Mouse (Mus musculus) kidney, embryonic 15.5 days (tissue): ENCODE measurements around the gene 2900011O08Rik. TPM values are rescaled to one million over a fixed set of nuclear protein-coding genes. Genes with fewer than 3 reads are reported as not detected.
"Not testable (repeated sequence)": the region's sequence is repeated elsewhere in the genome, so short reads cannot be mapped to it uniquely, and the experiment has no call there.

Source experiments
- ATAC-seq: fragments of 200-750 bp; cut with Nextera tagmentation; replicated peaks from 2 replicates; pipeline ENCODE4 v1.8.0; 2017; ENCODE audit warnings: moderate TSS enrichment; ENCODE audit not compliant: low FRiP score
- H3K27ac ChIP-seq: fragments of 300-500 bp; sonication (generic); 2 replicates; pipeline ENCODE4 v1.5.1; 2015; ENCODE audit warnings: mild to moderate bottlenecking, inconsistent platforms
- H3K27me3 ChIP-seq: fragments of 300-500 bp; sonication (generic); 2 replicates; pipeline ENCODE4 v1.6.1; 2015; ENCODE audit warnings: inconsistent platforms
- H3K36me3 ChIP-seq: fragments of 300-500 bp; sonication (generic); 2 replicates; pipeline ENCODE4 v1.6.1; 2015; ENCODE audit warnings: inconsistent platforms
- H3K4me1 ChIP-seq: fragments of 300-500 bp; sonication (generic); 2 replicates; pipeline ENCODE4 v1.6.1; 2015; ENCODE audit warnings: inconsistent platforms
- H3K4me2 ChIP-seq: fragments of 300-500 bp; sonication (generic); 2 replicates; pipeline ENCODE4 v1.6.1; 2015; ENCODE audit warnings: moderate library complexity, mild to moderate bottlenecking, inconsistent platforms
- H3K4me3 ChIP-seq: fragments of 300-500 bp; sonication (generic); replicated peaks from 2 replicates; pipeline ENCODE4 v1.5.1; 2015; ENCODE audit warnings: mild to moderate bottlenecking, inconsistent platforms
- H3K9ac ChIP-seq: fragments of 300-500 bp; sonication (generic); 2 replicates; pipeline ENCODE4 v1.6.1; 2015; ENCODE audit warnings: mild to moderate bottlenecking, inconsistent platforms
- H3K9me3 ChIP-seq: fragments of 300-500 bp; sonication (generic); replicated peaks from 2 replicates; pipeline ENCODE4 v1.6.1; 2016; ENCODE audit warnings: inconsistent platforms
- WGBS: fragments of 180-500 bp; shearing (Covaris S2); methylation state at CpG from one replicate; pipeline ENCODE4 v1.1.7; 2015; ENCODE audit warnings: mixed read lengths; 5-methylcytosine and 5-hydroxymethylcytosine counted together
- polyA plus RNA-seq: library from polyadenylated mRNA; unstranded; fragments of >200 nt; fragmentation: Nextera tagmentation; extraction: Ambion mirVana; gene quantifications from 2 replicates; pipeline ENCODE4 v1.2.1, GENCODE M21; 2015

Gene 2900011O08Rik
- polyA plus RNA-seq, 1 experiment from 2014 or later, result 2.2 TPM

DNA sequence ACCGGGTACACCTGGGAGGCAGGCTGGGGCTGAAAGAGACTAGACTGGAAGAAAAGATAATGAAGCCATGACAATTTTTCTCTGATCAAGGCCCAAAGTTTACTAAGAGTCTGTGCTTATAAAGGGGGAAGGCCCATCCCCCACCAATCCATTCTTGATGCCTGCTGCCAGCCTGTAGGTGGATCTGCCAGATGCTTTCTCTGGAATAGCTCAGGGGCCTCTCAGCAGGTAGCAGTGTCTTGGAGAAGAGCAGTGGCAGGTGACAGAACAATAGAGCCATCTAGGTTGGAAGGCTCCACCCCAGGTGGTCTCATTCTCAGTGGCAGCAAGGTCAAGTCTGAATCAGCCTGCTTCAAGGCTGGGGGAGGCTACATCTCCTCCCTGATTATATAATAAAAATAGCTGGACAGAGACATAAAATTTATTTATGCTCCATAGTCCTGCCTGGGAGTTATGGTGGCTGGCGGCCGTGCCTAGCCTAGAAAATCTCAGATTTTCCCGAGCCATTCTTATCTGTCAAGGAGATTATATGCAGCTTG lies 10.0 kb upstream of the 2900011O08Rik start:
- 74% methylated on average over 4 of the region's 4 CpGs for WGBS
- not testable (repeated sequence) for H3K4me3 ChIP-seq

DNA sequence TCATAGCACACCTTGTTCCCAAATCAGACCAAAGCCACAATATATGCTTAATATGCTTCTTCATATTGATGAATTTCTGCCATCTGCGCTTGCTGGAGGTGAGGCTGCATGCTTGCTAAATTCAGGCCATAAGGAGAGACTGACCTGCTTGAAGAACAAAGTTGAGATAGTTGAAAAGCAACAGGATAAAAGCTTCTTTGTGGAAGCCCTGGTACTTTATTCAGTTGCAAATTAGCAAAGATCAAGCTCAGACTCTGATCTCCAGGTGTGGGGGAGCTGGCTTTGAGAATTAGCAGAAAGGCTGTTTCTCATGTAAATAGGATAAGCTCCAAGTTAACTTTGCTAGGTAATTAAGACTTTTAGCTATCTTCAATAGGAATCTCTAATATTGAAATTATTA lies 9.4 kb upstream of the 2900011O08Rik start:
- H3K27me3 ChIP-seq, H3K36me3 ChIP-seq: not testable (repeated sequence)
- 53% methylated on average over 1 of the region's 1 CpGs for WGBS

More for the DNA sequence above, 10.0 kb upstream of the 2900011O08Rik start:
- H3K27me3 ChIP-seq, ATAC-seq, H3K9ac ChIP-seq, H3K36me3 ChIP-seq, H3K4me1 ChIP-seq, H3K9me3 ChIP-seq, H3K4me2 ChIP-seq, H3K27ac ChIP-seq: not testable (repeated sequence)

DNA sequence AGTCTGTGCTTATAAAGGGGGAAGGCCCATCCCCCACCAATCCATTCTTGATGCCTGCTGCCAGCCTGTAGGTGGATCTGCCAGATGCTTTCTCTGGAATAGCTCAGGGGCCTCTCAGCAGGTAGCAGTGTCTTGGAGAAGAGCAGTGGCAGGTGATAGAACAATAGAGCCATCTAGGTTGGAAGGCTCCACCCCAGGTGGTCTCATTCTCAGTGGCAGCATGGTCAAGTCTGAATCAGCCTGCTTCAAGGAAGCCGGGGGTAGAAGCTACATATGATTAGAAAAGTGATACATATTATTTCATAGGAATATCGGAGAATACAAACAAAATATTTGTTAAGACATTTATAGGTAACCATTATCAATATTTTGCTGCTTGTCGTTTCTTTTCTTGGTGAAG lies 4.7 kb upstream of the 2900011O08Rik start:
- ATAC-seq, H3K27me3 ChIP-seq, H3K4me2 ChIP-seq, H3K27ac ChIP-seq, H3K36me3 ChIP-seq, H3K4me3 ChIP-seq, H3K9me3 ChIP-seq, H3K4me1 ChIP-seq, H3K9ac ChIP-seq: not testable (repeated sequence)
- 74% methylated on average over 3 of the region's 3 CpGs for WGBS

More for the DNA sequence above, 9.4 kb upstream of the 2900011O08Rik start:
- not testable (repeated sequence) for H3K9ac ChIP-seq, H3K4me1 ChIP-seq, H3K27ac ChIP-seq, ATAC-seq, H3K4me2 ChIP-seq, H3K9me3 ChIP-seq, H3K4me3 ChIP-seq

DNA sequence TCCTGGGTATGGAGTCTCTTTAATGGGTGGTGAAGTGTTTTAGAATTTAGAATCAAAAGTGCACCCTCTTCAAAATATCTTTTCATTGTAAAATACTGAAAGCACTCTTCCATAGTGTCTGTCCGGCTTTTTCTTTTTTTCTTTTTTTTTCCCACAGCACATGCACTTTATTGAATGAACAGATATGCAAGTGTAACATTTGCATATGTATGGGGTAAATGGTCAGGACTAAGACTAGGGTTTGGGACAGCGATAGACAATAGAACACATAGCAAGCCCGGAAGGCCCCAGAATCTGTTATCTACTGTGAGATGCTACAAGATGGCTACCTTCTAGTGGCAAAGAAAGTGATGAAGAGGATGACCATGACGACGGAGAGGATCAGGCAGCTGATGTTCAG lies 3.2 kb upstream of the 2900011O08Rik start:
- 90% methylated on average over 5 of the region's 5 CpGs for WGBS
- Histone ChIP-seq H3K36me3 (no peaks in the 10 kb centered on the region), H3K27me3 (peaks cover 4% of the 10 kb centered on the region; the same call in 1 of the 2 replicates), H3K4me3 (no peak overlapping the region), H3K9ac (no peak overlapping the region), H3K4me1 (peaks cover 14% of the 10 kb centered on the region), H3K27ac (no peak overlapping the region), H3K9me3 (no peaks in the 10 kb centered on the region), H3K4me2 (no peak overlapping the region)
- ATAC-seq, result no peak

DNA sequence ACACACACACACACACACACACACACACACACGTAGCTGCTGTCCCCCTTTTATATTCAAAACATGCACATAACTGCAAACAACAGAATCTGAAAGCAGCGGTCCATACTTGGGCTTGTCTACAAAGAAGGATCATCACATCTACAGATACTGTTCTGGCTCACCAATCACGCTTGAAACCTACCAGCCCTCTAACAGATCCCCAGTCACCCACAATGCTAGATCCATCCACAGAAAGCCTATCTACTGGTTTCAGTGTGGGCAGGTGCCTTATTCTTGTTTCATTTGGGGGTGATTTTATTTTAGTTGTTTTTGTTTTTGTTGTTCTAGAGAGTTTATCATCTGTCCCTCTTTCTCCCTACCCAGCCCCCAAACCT lies 219 bp upstream of the 2900011O08Rik start:
- no peak overlapping the region for H3K27ac ChIP-seq
- peak overlapping the region; percentile 49 for H3K4me3 ChIP-seq
- no peak overlapping the region for H3K9ac ChIP-seq
- peaks cover 14% of the 10 kb centered on the region for H3K4me1 ChIP-seq
- no peaks in the 10 kb centered on the region for H3K36me3 ChIP-seq
- ATAC-seq, result no peak
- H3K4me2 ChIP-seq, result peak overlapping the region; percentile 91
- 58% methylated on average over 3 of the region's 3 CpGs for WGBS
- no peaks in the 10 kb centered on the region for H3K9me3 ChIP-seq
- peaks cover 4% of the 10 kb centered on the region; the same call in 1 of the 2 replicates for H3K27me3 ChIP-seq

DNA sequence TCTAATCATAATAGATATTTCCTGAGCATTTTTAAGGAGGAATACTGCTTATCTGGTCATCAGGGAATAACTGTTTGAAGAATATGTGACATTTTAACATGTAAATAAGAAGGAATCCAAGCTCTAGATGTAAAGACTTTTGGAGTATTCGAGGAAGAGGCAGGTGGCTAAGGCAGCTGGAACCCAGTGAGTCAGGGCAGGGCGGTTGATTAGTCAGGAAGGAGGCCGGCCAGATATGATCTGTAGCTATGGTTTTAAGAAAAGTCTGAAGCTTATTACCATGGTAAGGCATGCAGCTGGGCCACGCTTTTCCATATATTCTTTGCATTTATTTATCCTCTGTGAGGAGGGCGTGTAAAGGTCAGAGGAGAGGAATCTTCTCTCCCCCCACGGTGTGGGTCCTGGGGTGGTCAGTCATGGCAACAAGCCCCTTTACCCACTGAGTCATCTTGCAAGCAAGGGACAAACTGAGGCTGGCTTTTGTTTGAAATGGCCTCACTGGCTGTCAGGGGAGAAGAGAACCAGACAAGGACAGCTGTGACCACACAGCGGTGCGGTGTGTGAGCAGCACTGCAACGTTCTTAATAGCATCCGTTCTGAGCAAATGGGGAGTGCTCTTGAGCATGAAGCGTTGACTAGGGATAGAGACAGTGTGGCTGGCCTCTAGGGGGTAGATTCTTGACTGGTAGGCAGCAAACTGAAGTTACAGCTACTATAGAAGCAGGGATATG lies 6.3 kb downstream of the 2900011O08Rik start:
- ATAC-seq, result no peak
- Histone ChIP-seq H3K27me3 (no peaks in the 10 kb centered on the region), H3K4me1 (0 out of 2 replicates have a peak, but pooled peaks cover under 1% of the 10 kb centered on the region), H3K36me3 (no peaks in the 10 kb centered on the region), H3K27ac (no peak overlapping the region), H3K4me2 (no peak overlapping the region), H3K4me3 (no peak overlapping the region), H3K9me3 (no peaks in the 10 kb centered on the region), H3K9ac (no peak overlapping the region)
- 76% methylated on average over 11 of the region's 11 CpGs for WGBS

DNA sequence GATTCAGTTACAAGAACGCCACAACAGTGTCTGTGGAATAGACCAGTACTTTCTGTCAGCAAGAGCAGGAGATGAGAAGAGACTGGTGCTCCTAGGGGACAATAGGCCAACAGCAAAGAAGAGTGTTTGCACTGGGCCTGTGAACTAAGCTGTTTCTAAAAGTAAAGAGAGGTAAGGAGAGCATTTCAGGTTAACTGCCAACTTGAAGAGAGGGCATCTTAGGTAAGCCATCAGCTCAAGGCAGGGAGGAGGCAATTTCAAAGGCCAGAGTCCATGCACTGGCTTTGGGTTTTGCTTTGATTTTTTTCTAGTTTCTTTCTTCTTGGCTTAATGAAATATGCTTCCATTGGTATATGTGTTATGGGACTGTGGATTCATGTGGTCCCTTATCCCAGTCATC lies 7.7 kb downstream of the 2900011O08Rik start:
- Histone ChIP-seq H3K4me3 (no peak overlapping the region), H3K4me1 (no peaks in the 10 kb centered on the region), H3K27ac (no peak overlapping the region), H3K36me3 (no peaks in the 10 kb centered on the region), H3K27me3 (no peaks in the 10 kb centered on the region), H3K9ac (no peak overlapping the region), H3K4me2 (no peak overlapping the region), H3K9me3 (no peaks in the 10 kb centered on the region)
- 76% methylated on average over 1 of the region's 1 CpGs for WGBS
- ATAC-seq, result no peak

DNA sequence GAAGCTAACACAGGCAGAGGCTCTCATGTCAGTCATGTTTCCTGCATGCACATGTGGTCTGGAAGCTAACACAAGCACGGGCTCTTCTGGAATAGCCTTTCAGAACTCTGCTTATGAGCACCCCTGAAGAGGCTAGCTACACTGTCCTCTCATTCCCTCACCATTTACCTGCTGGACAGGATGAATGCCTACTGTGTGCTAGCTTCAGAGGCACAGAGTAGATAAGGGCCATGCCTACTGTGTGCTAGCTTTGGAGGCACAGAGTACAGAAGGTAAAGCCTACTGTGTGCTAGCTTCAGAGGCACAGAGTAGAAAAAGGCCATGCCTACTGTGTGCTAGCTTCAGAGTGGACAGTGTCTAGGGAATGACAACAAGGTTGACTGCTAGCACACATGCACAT lies 8.1 kb downstream of the 2900011O08Rik start:
- Histone ChIP-seq H3K4me2 (no peak overlapping the region), H3K9ac (no peak overlapping the region), H3K4me1 (no peaks in the 10 kb centered on the region), H3K27ac (no peak overlapping the region), H3K4me3 (no peak overlapping the region), H3K27me3 (no peaks in the 10 kb centered on the region), H3K36me3 (no peaks in the 10 kb centered on the region), H3K9me3 (no peaks in the 10 kb centered on the region)
- ATAC-seq, result no peak
- WGBS, result 90% methylated on average over 1 of the region's 1 CpGs

DNA sequence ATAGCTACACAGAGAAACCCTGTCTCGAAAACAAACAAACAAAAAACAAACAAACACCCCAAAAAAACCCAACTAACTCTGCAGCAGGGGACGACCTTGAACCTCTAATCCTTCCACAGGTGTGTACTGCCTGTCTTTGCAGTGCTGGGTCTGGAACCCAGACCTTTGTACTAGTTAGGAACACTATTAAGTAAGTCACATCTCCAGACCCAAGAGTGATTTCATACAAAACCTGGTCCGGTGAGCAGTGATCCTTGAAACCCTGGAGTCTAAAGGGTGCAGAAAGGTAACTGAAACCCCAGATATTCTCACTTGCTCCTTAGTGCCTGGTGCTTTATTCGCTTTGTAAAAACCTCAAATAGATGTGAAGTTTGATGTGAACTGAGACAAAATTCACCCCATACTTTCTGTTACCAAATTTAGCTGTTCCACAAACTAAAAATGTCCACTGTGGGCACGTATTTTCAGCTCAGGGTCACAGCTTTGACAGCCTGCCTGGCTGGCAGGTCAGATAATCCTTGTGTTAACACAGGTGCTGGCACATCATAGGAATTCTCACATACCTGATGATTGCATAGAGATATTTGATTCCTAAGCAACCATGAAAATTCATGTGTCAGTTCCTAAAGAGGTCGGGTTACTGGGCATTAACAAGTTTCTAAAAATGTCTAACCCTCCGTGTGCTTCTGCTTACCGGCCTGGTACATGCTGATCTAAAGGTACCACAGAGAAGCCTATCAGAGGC lies 17.2 kb downstream of the 2900011O08Rik start:
- Histone ChIP-seq H3K36me3 (no peaks in the 10 kb centered on the region), H3K4me3 (no peak overlapping the region), H3K4me1 (peaks cover 4% of the 10 kb centered on the region; the same call in 1 of the 2 replicates), H3K27ac (0 out of 2 replicates have a peak overlapping the region, but pooled peaks have one; percentile 24), H3K9me3 (no peaks in the 10 kb centered on the region), H3K27me3 (no peaks in the 10 kb centered on the region), H3K9ac (no peak overlapping the region), H3K4me2 (no peak overlapping the region)
- WGBS, result 60% methylated on average over 8 of the region's 8 CpGs
- no peak for ATAC-seq

DNA sequence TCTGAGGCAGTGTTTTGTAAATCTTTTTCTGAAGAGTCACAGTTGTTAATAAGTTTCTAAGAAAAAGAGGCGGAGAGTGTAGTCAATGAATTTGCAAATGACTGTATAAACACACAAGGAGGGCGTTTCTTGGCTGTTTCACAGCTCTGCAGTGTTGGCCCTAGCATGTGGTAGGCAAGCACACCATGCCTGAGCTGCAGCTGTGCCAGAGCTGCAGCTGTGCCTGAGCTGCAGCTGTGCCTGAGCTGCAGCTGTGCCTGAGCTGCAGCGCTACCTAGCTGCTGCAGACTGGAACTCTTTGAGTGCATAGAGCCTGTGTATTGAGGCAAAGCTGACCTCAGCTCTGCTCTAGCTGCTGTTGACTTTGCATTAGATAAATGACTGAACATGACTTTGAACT lies 17.8 kb downstream of the 2900011O08Rik start:
- Histone ChIP-seq H3K4me1 (peaks cover 4% of the 10 kb centered on the region; the same call in 1 of the 2 replicates), H3K36me3 (no peaks in the 10 kb centered on the region), H3K27me3 (no peaks in the 10 kb centered on the region), H3K4me2 (no peak overlapping the region), H3K9me3 (no peaks in the 10 kb centered on the region), H3K27ac (0 out of 2 replicates have a peak overlapping the region, but pooled peaks have one; percentile 24), H3K9ac (no peak overlapping the region), H3K4me3 (no peak overlapping the region)
- WGBS, result 32% methylated on average over 3 of the region's 3 CpGs
- peak; percentile 79; the same call in 1 of the 2 replicates for ATAC-seq

DNA sequence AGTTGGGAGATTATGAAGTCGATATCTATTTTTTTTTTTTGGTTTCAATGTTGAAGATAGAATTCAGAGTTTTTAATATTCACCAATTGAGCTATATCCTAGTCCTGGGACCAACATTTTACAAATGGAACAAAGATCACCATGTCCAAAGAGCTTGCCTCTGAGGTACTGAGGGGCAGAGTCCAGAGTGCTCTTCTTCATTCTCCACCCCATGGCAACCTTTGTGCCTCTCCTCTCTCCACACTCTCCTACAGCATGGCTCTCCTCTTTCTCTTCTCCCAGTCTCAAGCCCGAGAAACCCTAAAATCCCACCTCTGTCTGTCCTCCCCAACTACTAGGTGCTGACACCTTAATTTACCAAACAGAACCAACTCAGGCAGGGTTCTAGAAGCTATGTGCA lies 18.3 kb downstream of the 2900011O08Rik start:
- Histone ChIP-seq H3K4me3 (no peak overlapping the region), H3K9ac (no peak overlapping the region), H3K4me1 (peaks cover 4% of the 10 kb centered on the region; the same call in 1 of the 2 replicates), H3K27me3 (no peaks in the 10 kb centered on the region), H3K4me2 (no peak overlapping the region), H3K27ac (no peak overlapping the region), H3K9me3 (no peaks in the 10 kb centered on the region), H3K36me3 (no peaks in the 10 kb centered on the region)
- 84% methylated on average over 2 of the region's 2 CpGs for WGBS
- peak; percentile 52; the same call in 1 of the 2 replicates for ATAC-seq

DNA sequence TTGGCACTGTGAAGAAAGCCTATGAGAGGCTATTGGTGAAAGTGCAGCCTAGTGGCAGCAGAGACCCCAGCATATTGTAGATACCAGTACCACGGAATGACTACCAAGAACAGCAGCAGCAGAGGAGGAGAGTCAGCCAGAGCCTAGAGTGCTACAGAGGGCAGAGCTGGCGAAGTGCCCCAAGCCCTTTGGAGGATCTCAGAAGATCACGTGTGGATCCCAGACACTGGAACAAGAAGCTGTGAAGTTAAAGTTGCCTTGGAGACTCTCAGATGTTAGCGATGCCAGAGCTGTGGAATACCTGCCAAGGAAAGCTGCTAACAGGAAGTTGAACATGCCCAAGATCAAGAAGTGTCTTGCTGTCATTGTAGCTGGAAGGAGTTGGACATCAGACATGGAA lies 18.9 kb downstream of the 2900011O08Rik start:
- 89% methylated on average over 4 of the region's 4 CpGs for WGBS
- Histone ChIP-seq H3K9ac (no peak overlapping the region), H3K9me3 (no peaks in the 10 kb centered on the region), H3K4me3 (no peak overlapping the region), H3K27me3 (no peaks in the 10 kb centered on the region), H3K27ac (no peak overlapping the region), H3K4me1 (peaks cover 4% of the 10 kb centered on the region; the same call in 1 of the 2 replicates), H3K36me3 (no peaks in the 10 kb centered on the region), H3K4me2 (no peak overlapping the region)
- no peak for ATAC-seq
